ENCODE assay signal across 8 mouse cellular contexts in the genomic region with DNA sequence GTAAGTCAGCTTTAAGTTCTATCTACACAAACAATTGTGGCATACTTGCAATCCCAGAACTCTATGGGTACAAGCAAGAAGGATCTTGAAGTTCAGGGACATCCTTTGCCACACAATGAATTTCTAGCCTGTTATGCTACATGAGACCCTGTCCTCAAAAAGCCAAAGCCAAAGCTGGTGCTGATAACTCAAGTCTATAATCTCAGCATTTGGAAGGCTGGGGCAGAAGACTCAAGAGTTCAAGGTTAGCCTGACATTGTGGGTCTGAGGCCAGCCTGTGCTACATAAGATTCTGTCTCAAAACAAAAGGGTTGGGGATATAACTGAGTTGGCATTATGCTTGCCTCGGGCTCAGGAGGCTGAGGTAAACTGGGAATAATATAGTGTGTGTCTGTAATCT. TPM values are rescaled to one million over a fixed set of nuclear protein-coding genes. Genes with fewer than 3 reads are reported as not detected.
DNase-seq lines count a peak whose midpoint lies in the region; ATAC-seq and TF ChIP-seq lines count a peak whose summit lies in the region.

No protein-coding gene starts in this region.

- peak overlapping the region; percentile 85 for H3K4me3 ChIP-seq in heart, embryonic 10.5 days
- H3K4me3 ChIP-seq in ES-Bruce4 (ENCODE audit: low read depth, low read length), result 0 out of 2 replicates have a peak overlapping the region, but pooled peaks have one; percentile 21
- peak overlapping the region; percentile 61 for H3K4me3 ChIP-seq in heart, postnatal 0 days (ENCODE audit: low read depth, low read length)
- H3K4me3 ChIP-seq in liver, postnatal 0 days (ENCODE audit: low read depth, low read length), result peak overlapping the region; percentile 75

- H3K4me1 ChIP-seq in heart, embryonic 10.5 days, result peaks cover 6% of the 10 kb centered on the region; the same call in 1 of the 2 replicates
- H3K4me1 ChIP-seq in ES-Bruce4 (ENCODE audit: control insufficient read depth, insufficient read depth, low read length), result peaks cover 3% of the 10 kb centered on the region
- H3K4me1 ChIP-seq in heart, postnatal 0 days (ENCODE audit: control insufficient read depth, insufficient read depth), result peaks cover 14% of the 10 kb centered on the region
- H3K4me1 ChIP-seq in liver, postnatal 0 days (ENCODE audit: insufficient read depth), result peaks cover 9% of the 10 kb centered on the region

- no peak for TF ChIP-seq CTCF in ES-Bruce4 (IDR thresholded peaks at IDR 0.05; ENCODE audit: low read depth, low read length)
- no peak for TF ChIP-seq CTCF in heart, postnatal 0 days (IDR thresholded peaks at IDR 0.05; ENCODE audit: low read depth)
- no peak for TF ChIP-seq CTCF in liver, postnatal 0 days (IDR thresholded peaks at IDR 0.05; ENCODE audit: low read depth)

- H3K27me3 ChIP-seq in heart, embryonic 10.5 days (ENCODE audit: insufficient read depth, poor library complexity, severe bottlenecking), result no peaks in the 10 kb centered on the region
- no peaks in the 10 kb centered on the region for H3K27me3 ChIP-seq in ES-Bruce4 (ENCODE audit: control insufficient read depth, insufficient read depth, low read length, poor library complexity, severe bottlenecking)
- H3K27me3 ChIP-seq in heart, postnatal 0 days (ENCODE audit: control insufficient read depth, insufficient read depth, low read length), result no peaks in the 10 kb centered on the region
- H3K27me3 ChIP-seq in liver, postnatal 0 days (ENCODE audit: insufficient read depth, low read length), result no peaks in the 10 kb centered on the region

- H3K36me3 ChIP-seq in heart, embryonic 10.5 days, result peaks cover 24% of the 10 kb centered on the region
- H3K36me3 ChIP-seq in ES-Bruce4 (ENCODE audit: control insufficient read depth, insufficient read depth, low read length, poor library complexity, severe bottlenecking), result peaks cover 11% of the 10 kb centered on the region
- H3K36me3 ChIP-seq in heart, postnatal 0 days (replicated peaks; ENCODE audit: control insufficient read depth, insufficient read depth, low read length), result peaks cover 10% of the 10 kb centered on the region
- peaks cover 7% of the 10 kb centered on the region for H3K36me3 ChIP-seq in liver, postnatal 0 days (replicated peaks; ENCODE audit: insufficient read depth, low read length)

- no peak overlapping the region for H3K9ac ChIP-seq in ES-Bruce4 (ENCODE audit: low read depth, poor library complexity, severe bottlenecking)
- no peak overlapping the region for H3K9ac ChIP-seq in heart, postnatal 0 days (replicated peaks; ENCODE audit: low read depth, low read length)
- H3K9ac ChIP-seq in liver, postnatal 0 days (replicated peaks), result no peak overlapping the region

- WGBS in heart, embryonic 10.5 days, result 67% methylated on average over 1 of the region's 1 CpGs
- 71% methylated on average over 1 of the region's 1 CpGs for WGBS in heart, postnatal 0 days
- whole genome bisulfite sequencing in liver, postnatal 0 days (ENCODE audit: insufficient replicate concordance), result 50% methylated on average over 1 of the region's 1 CpGs

- ATAC-seq in heart, postnatal 0 days (ENCODE audit: insufficient read depth, low read depth), result no peak
- ATAC-seq in liver, postnatal 0 days, result no peak

- peaks cover 3% of the 10 kb centered on the region; the same call in 1 of the 2 replicates for H3K9me3 ChIP-seq in heart, embryonic 10.5 days
- H3K9me3 ChIP-seq in ES-Bruce4 (replicated peaks; ENCODE audit: control insufficient read depth, insufficient read depth, low read length, poor library complexity, severe bottlenecking), result peaks cover 22% of the 10 kb centered on the region
- 0 out of 2 replicates have a peak, but pooled peaks cover 5% of the 10 kb centered on the region for H3K9me3 ChIP-seq in heart, postnatal 0 days (replicated peaks; ENCODE audit: control insufficient read depth, low read length)
- no peaks in the 10 kb centered on the region for H3K9me3 ChIP-seq in liver, postnatal 0 days (ENCODE audit: low read length)

- H3K4me2 ChIP-seq in heart, postnatal 0 days (ENCODE audit: low read depth, low read length), result peak overlapping the region; percentile 71
- H3K4me2 ChIP-seq in liver, postnatal 0 days (ENCODE audit: low read depth, low read length), result peak overlapping the region; percentile 85

- TF ChIP-seq POLR2A in ES-Bruce4 (IDR thresholded peaks at IDR 0.05; ENCODE audit: insufficient read depth, low read length), result no peak

- no peak for DNase-seq in heart, embryonic 10.5 days (ENCODE audit: low spot score)
- DNase-seq in heart, postnatal 14 days, result no peak
- no peak for DNase-seq in heart, postnatal 0 days (ENCODE audit: low spot score)
- no peak for DNase-seq in liver, postnatal 0 days
- no peak for DNase-seq in cerebellum, postnatal 14 days
- no peak for DNase-seq in cerebellum, postnatal 10 days
- DNase-seq in spleen, postnatal 4 days (ENCODE audit: low spot score in 2 of 2), result no peak

- peak overlapping the region; percentile 99 for H3K27ac ChIP-seq in heart, embryonic 10.5 days
- no peak overlapping the region for H3K27ac ChIP-seq in ES-Bruce4 (ENCODE audit: insufficient read depth, low read length)
- 0 out of 2 replicates have a peak overlapping the region, but pooled peaks have one; percentile 89 for H3K27ac ChIP-seq in heart, postnatal 0 days (ENCODE audit: low read depth)
- no peak overlapping the region for H3K27ac ChIP-seq in liver, postnatal 0 days (ENCODE audit: low read depth)

- intact Hi-C loops in heart, postnatal 14 days (cut with DNase I), result loop anchor here (5.0 kb wide), 2 partner anchors 120 to 185 kb away; a partner anchor contains a TSS

- no peak for TF ChIP-seq EP300 in ES-Bruce4 (IDR thresholded peaks at IDR 0.05; ENCODE audit: insufficient read depth, low read depth, low read length)
- TF ChIP-seq EP300 in heart, postnatal 0 days (IDR thresholded peaks at IDR 0.05; ENCODE audit: low read depth), result no peak
- TF ChIP-seq EP300 in liver, postnatal 0 days (IDR thresholded peaks at IDR 0.05; ENCODE audit: low read depth), result no peak

RNA-seq across cellular contexts. Expression of a gene that starts 1.1 kb away (rescaled TPM):
- polyA plus RNA-seq in heart, embryonic 10.5 days (2016; fragmentation: Nextera tagmentation; extraction: Ambion mirVana), result 23.5 and 33.1 TPM in 2 replicates
- 10 to 100 TPM; 19.5 to 21.7 TPM for total RNA-seq in heart, postnatal 14 days (2021)
- 26.2 and 30.4 TPM in 2 replicates for polyA plus RNA-seq in ES-Bruce4 (2011; ENCODE audit: insufficient read depth, insufficient read length, low read depth, missing spikeins)
- 21.3 and 39.8 TPM in 2 replicates for total RNA-seq in heart, postnatal 0 days (2014; rRNA removed; ENCODE audit: low replicate concordance)
- 23.8 and 29.9 TPM in 2 replicates for polyA plus RNA-seq in heart, postnatal 0 days (2015; fragmentation: Nextera tagmentation; extraction: Ambion mirVana)
- polyA plus RNA-seq in liver, postnatal 0 days (2015; fragmentation: Nextera tagmentation; extraction: Ambion mirVana), result 7.1 and 9.1 TPM in 2 replicates

RNA-seq across cellular contexts. Expression of a gene that starts 47.7 kb away (rescaled TPM):
- polyA plus RNA-seq in heart, embryonic 10.5 days (2016; fragmentation: Nextera tagmentation; extraction: Ambion mirVana), result 14.0 and 19.9 TPM in 2 replicates
- 10 to 100 TPM; 31.2 to 31.9 TPM for total RNA-seq in heart, postnatal 14 days (2021)
- 24.5 and 25.8 TPM in 2 replicates for polyA plus RNA-seq in ES-Bruce4 (2011; ENCODE audit: insufficient read depth, insufficient read length, low read depth, missing spikeins)
- 21.8 and 31.7 TPM in 2 replicates for total RNA-seq in heart, postnatal 0 days (2014; rRNA removed; ENCODE audit: low replicate concordance)
- polyA plus RNA-seq in heart, postnatal 0 days (2015; fragmentation: Nextera tagmentation; extraction: Ambion mirVana), result 19.9 and 22.4 TPM in 2 replicates
- polyA plus RNA-seq in liver, postnatal 0 days (2015; fragmentation: Nextera tagmentation; extraction: Ambion mirVana), result 9.7 and 9.8 TPM in 2 replicates

RNA-seq across cellular contexts. Expression of a gene that starts 57.4 kb away (rescaled TPM):
- polyA plus RNA-seq in heart, embryonic 10.5 days (2016; fragmentation: Nextera tagmentation; extraction: Ambion mirVana), result not detected in 2 replicates
- total RNA-seq in heart, postnatal 14 days (2021), result not detected
- polyA plus RNA-seq in ES-Bruce4 (2011; ENCODE audit: insufficient read depth, insufficient read length, low read depth, missing spikeins), result not detected in 2 replicates
- total RNA-seq in heart, postnatal 0 days (2014; rRNA removed; ENCODE audit: low replicate concordance), result not detected in 2 replicates
- polyA plus RNA-seq in heart, postnatal 0 days (2015; fragmentation: Nextera tagmentation; extraction: Ambion mirVana), result not detected in 2 replicates
- polyA plus RNA-seq in liver, postnatal 0 days (2015; fragmentation: Nextera tagmentation; extraction: Ambion mirVana), result not detected in 2 replicates

Comparison
In these comparisons a context has a peak if more than half of its experiments do, and no peak if none do; other contexts are left out.
1. H3K27ac ChIP-seq: peak in heart, embryonic 10.5 days (single experiment) and heart, postnatal 0 days (single experiment); none in ES-Bruce4 (single experiment) and liver, postnatal 0 days (single experiment).
2. H3K4me3 ChIP-seq: peak in every context shown above with its lines; median percentile 85 in heart, embryonic 10.5 days; 75 in liver, postnatal 0 days; 61 in heart, postnatal 0 days; 21 in ES-Bruce4.